Mouse (Mus musculus): ENCODE results near the gene Tfrc. TPM values are rescaled to one million over a fixed set of nuclear protein-coding genes. Genes with fewer than 3 reads are reported as not detected.

Tfrc gene
- polyA plus RNA-seq, 1 experiment from 2014 or later = 28.3 TPM

DNA sequence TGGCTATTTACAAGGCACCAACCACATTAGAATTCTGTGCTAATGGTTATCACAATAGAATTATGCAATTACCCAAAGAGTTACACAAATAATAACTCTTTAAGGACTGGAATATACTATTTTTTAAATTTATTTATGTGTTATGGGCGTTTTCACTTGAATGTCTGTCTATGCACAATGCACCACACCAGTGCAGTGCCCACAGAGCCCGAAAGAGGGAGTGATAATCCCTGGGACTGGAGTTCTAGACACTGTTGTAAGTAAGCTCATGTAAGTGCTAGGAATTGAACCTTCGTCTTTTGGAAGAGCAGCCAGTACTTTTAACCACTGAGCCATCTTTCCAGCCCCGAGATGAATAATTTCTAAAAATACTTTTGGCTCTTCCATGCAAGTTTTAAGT is 46.8 kb downstream of the Tfrc start:
- no peaks in the 10 kb centered on the region for H3K9me3 ChIP-seq
- peaks cover 28% of the 10 kb centered on the region for H3K4me1 ChIP-seq
- H3K4me2 ChIP-seq (replicated peaks) = no peak overlapping the region
- H3K9ac ChIP-seq (replicated peaks) = no peak overlapping the region
- no peaks in the 10 kb centered on the region for H3K27me3 ChIP-seq
- no peaks in the 10 kb centered on the region for H3K36me3 ChIP-seq
- no peak overlapping the region for H3K27ac ChIP-seq (replicated peaks)
- ATAC-seq (replicated peaks) = no peak
- no peak overlapping the region for H3K4me3 ChIP-seq
- WGBS = 90% methylated on average over 4 of the region's 4 CpGs

- ATAC-seq (replicated peaks) = no peak
- no peak overlapping the region for H3K9ac ChIP-seq (replicated peaks)
- no peaks in the 10 kb centered on the region for H3K27me3 ChIP-seq
- H3K27ac ChIP-seq (replicated peaks) = no peak overlapping the region
- no peaks in the 10 kb centered on the region for H3K36me3 ChIP-seq
- WGBS = 82% methylated on average over 8 of the region's 8 CpGs
- H3K4me3 ChIP-seq = no peak overlapping the region
- no peaks in the 10 kb centered on the region for H3K9me3 ChIP-seq
- H3K4me1 ChIP-seq = peaks cover 35% of the 10 kb centered on the region
- H3K4me2 ChIP-seq (replicated peaks) = no peak overlapping the region
Measured at GRCm38 (mm10) chr16:32656321-32656720, 47.6 kb downstream of the Tfrc start.

- Histone ChIP-seq H3K9me3 (no peaks in the 10 kb centered on the region), H3K27me3 (no peaks in the 10 kb centered on the region), H3K9ac (replicated peaks) (no peak overlapping the region), H3K4me2 (replicated peaks) (no peak overlapping the region), H3K27ac (replicated peaks) (no peak overlapping the region), H3K4me1 (peaks cover 40% of the 10 kb centered on the region), H3K4me3 (no peak overlapping the region), H3K36me3 (no peaks in the 10 kb centered on the region)
- WGBS = 72% methylated on average over 8 of the region's 8 CpGs
- ATAC-seq (replicated peaks) = no peak
Measured at GRCm38 (mm10) chr16:32656794-32657193, 48.1 kb downstream of the Tfrc start.

GRCm38 (mm10) chr16:32657498-32658250 is 49.0 kb downstream of the Tfrc start:
- H3K9me3 ChIP-seq = no peaks in the 10 kb centered on the region
- no peak overlapping the region for H3K27ac ChIP-seq (replicated peaks)
- H3K4me3 ChIP-seq = no peak overlapping the region
- no peaks in the 10 kb centered on the region for H3K27me3 ChIP-seq
- H3K9ac ChIP-seq (replicated peaks) = no peak overlapping the region
- no peak overlapping the region for H3K4me2 ChIP-seq (replicated peaks)
- no peaks in the 10 kb centered on the region for H3K36me3 ChIP-seq
- 90% methylated on average over 16 of the region's 16 CpGs for WGBS
- H3K4me1 ChIP-seq = peaks cover 49% of the 10 kb centered on the region
- no peak for ATAC-seq (replicated peaks)

- H3K27me3 ChIP-seq = no peaks in the 10 kb centered on the region
- peak overlapping the region; percentile 87 for H3K27ac ChIP-seq (replicated peaks)
- H3K4me3 ChIP-seq = peak overlapping the region; percentile 49
- H3K4me2 ChIP-seq (replicated peaks) = peak overlapping the region; percentile 69
- H3K9ac ChIP-seq (replicated peaks) = peak overlapping the region; percentile 64
- H3K4me1 ChIP-seq = peaks cover 60% of the 10 kb centered on the region
- H3K9me3 ChIP-seq = no peaks in the 10 kb centered on the region
- no peaks in the 10 kb centered on the region for H3K36me3 ChIP-seq
- ATAC-seq (replicated peaks) = peak; percentile 6; the same call in 1 of the 2 replicates
- WGBS = 0% methylated on average over 19 of the region's 21 CpGs
Measured at GRCm38 (mm10) chr16:32658743-32659171, 50.0 kb downstream of the Tfrc start.

GRCm38 (mm10) chr16:32659385-32659784 is 50.7 kb downstream of the Tfrc start:
- H3K36me3 ChIP-seq = no peaks in the 10 kb centered on the region
- H3K4me1 ChIP-seq = peaks cover 66% of the 10 kb centered on the region
- no peak for ATAC-seq (replicated peaks)

GRCm38 (mm10) chr16:32660095-32660494 is 51.4 kb downstream of the Tfrc start:
- H3K9ac ChIP-seq (replicated peaks) = no peak overlapping the region
- WGBS = 27% methylated on average over 1 of the region's 1 CpGs

More at GRCm38 (mm10) chr16:32659385-32659784, 50.7 kb downstream of the Tfrc start:
- H3K4me2 ChIP-seq (replicated peaks) = peak overlapping the region; percentile 69
- H3K9me3 ChIP-seq = no peaks in the 10 kb centered on the region
- H3K27me3 ChIP-seq = no peaks in the 10 kb centered on the region
- 6% methylated on average over 8 of the region's 8 CpGs for WGBS
- H3K27ac ChIP-seq (replicated peaks) = peak overlapping the region; percentile 87
- peak overlapping the region; percentile 49 for H3K4me3 ChIP-seq
- peak overlapping the region; percentile 64 for H3K9ac ChIP-seq (replicated peaks)

GRCm38 (mm10) chr16:32660557-32661321 is 52.0 kb downstream of the Tfrc start:
- peaks cover 74% of the 10 kb centered on the region for H3K4me1 ChIP-seq
- WGBS = 4% methylated on average over 10 of the region's 10 CpGs
- ATAC-seq (replicated peaks) = peak; percentile 68

More at GRCm38 (mm10) chr16:32660095-32660494, 51.4 kb downstream of the Tfrc start:
- no peaks in the 10 kb centered on the region for H3K36me3 ChIP-seq
- peaks cover 69% of the 10 kb centered on the region for H3K4me1 ChIP-seq
- H3K9me3 ChIP-seq = no peaks in the 10 kb centered on the region
- H3K4me3 ChIP-seq = no peak overlapping the region
- H3K4me2 ChIP-seq (replicated peaks) = no peak overlapping the region
- H3K27ac ChIP-seq (replicated peaks) = peak overlapping the region; percentile 87
- H3K27me3 ChIP-seq = no peaks in the 10 kb centered on the region
- no peak; the same call in 1 of the 2 replicates for ATAC-seq (replicated peaks)

DNA sequence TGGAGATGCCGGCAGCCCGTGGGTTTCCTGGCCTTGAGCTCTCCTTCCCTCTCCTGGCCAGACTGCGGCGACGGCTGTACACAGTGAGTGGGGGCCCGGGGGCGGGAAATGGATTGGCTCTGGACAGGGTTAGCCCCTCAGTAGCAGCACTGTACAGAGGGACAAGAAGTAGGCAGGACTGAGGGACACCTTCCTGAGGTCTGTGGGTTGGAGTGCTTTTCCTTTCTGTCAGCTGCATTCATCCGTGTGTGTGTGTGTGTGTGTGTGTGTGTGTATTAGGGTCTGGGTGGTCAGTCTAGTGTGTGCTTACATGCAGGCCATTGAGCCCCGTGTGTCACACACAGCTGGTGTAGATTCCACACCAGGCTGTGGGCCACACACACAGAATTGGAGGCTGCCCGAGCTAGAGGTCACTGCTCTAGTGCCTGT is 52.8 kb downstream of the Tfrc start:
- peak; percentile 23; the same call in 1 of the 2 replicates for ATAC-seq (replicated peaks)
- Histone ChIP-seq H3K9me3 (no peaks in the 10 kb centered on the region), H3K4me1 (peaks cover 81% of the 10 kb centered on the region), H3K36me3 (no peaks in the 10 kb centered on the region), H3K9ac (replicated peaks) (peak overlapping the region; percentile 43), H3K27me3 (no peaks in the 10 kb centered on the region), H3K27ac (replicated peaks) (peak overlapping the region; percentile 87), H3K4me3 (peak overlapping the region; percentile 21), H3K4me2 (replicated peaks) (peak overlapping the region; percentile 41)
- WGBS = 38% methylated on average over 10 of the region's 10 CpGs

More at GRCm38 (mm10) chr16:32660557-32661321, 52.0 kb downstream of the Tfrc start:
- Histone ChIP-seq H3K27ac (replicated peaks) (peak overlapping the region; percentile 87), H3K27me3 (no peaks in the 10 kb centered on the region), H3K36me3 (no peaks in the 10 kb centered on the region), H3K4me2 (replicated peaks) (peak overlapping the region; percentile 41), H3K9ac (replicated peaks) (peak overlapping the region; percentile 43; the same call in 1 of the 2 replicates), H3K4me3 (peak overlapping the region; percentile 21), H3K9me3 (no peaks in the 10 kb centered on the region)

DNA sequence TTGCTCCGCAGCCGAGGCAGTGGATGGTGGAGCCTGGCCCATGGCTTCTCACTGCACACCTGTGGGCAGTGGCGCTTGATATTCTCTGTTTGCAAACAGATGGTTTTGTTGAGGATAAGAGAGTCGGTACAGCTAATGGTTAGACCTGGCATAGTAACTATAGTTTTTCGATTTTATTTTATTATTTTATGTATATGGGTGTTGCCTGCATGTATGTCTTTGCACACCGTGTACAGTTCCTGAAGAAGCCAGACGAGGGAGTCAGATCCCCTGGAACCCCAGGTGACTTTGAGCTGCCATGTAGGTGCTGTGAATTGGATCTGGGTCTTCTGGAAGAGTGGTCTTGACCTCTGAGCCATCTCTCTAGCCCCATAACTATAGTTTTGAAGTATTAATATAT is 53.7 kb downstream of the Tfrc start:
- Histone ChIP-seq H3K27me3 (no peaks in the 10 kb centered on the region), H3K9me3 (no peaks in the 10 kb centered on the region), H3K27ac (replicated peaks) (peak overlapping the region; percentile 87), H3K9ac (replicated peaks) (peak overlapping the region; percentile 43), H3K4me1 (peaks cover 85% of the 10 kb centered on the region), H3K4me2 (replicated peaks) (peak overlapping the region; percentile 41), H3K4me3 (peak overlapping the region; percentile 21), H3K36me3 (no peaks in the 10 kb centered on the region)
- no peak for ATAC-seq (replicated peaks)
- 83% methylated on average over 7 of the region's 7 CpGs for WGBS

DNA sequence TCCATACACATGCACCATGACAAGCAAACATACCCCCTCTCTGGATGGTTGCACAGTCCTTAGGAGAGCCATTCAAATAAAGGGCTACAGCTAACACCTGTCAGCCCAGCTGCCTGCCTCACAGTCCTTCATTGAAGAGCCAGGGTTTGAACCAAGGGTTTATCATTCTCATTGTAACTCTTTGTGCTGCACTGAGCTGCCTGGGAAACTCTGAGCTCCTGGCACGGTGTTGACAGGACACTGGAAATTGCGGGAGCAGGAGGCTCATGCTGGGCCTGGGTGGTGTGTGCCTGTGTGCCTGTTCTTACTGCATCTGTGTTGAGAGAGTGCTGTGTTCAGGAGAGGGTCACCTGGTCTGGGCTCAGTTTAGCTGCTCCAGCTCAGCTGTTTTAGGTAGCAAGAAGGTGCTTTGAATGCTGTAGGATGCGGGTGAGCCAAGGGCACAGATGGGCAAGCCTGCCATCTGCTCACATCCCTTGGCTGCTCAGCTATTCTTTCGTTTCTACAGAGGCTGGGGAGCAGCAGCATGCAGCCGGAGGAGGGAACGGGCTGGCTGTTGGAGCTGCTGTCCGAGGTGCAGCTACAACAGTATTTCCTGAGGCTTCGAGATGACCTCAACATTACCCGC is 54.6 kb downstream of the Tfrc start:
- no peaks in the 10 kb centered on the region for H3K9me3 ChIP-seq
- 0 out of 2 replicates have a peak overlapping the region, but pooled peaks have one; percentile 1 for H3K4me2 ChIP-seq (replicated peaks)
- no peak for ATAC-seq (replicated peaks)
- H3K4me1 ChIP-seq = peaks cover 93% of the 10 kb centered on the region
- H3K36me3 ChIP-seq = no peaks in the 10 kb centered on the region
- peak overlapping the region; percentile 87 for H3K27ac ChIP-seq (replicated peaks)
- H3K4me3 ChIP-seq = no peak overlapping the region
- H3K27me3 ChIP-seq = no peaks in the 10 kb centered on the region
- WGBS = 45% methylated on average over 9 of the region's 9 CpGs
- H3K9ac ChIP-seq (replicated peaks) = no peak overlapping the region

DNA sequence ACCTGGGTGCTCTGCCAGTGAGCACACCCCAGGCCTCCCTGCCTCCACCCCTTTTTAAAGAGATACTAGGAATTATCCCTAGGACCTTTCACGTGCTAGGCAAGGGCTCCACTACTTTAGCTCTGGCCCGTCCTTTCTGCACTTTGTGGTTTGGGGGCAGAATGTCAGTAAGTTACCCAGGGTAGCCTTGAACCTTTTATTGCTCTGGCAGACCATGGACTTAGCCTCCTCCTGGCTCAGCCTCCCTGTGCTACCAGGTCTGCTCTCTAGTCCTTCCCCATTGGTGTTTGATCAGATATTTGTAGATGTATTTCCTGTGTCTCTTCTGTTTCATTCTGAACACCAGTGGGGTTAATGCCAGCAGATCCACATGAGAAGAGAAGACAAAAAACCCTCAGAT is 55.5 kb downstream of the Tfrc start:
- 77% methylated on average over 2 of the region's 2 CpGs for WGBS
- H3K27ac ChIP-seq (replicated peaks) = peak overlapping the region; percentile 87
- H3K36me3 ChIP-seq = no peaks in the 10 kb centered on the region
- H3K4me3 ChIP-seq = no peak overlapping the region
- H3K27me3 ChIP-seq = no peaks in the 10 kb centered on the region
- H3K9me3 ChIP-seq = no peaks in the 10 kb centered on the region
- H3K9ac ChIP-seq (replicated peaks) = no peak overlapping the region
- no peak overlapping the region for H3K4me2 ChIP-seq (replicated peaks)
- H3K4me1 ChIP-seq = peaks cover 84% of the 10 kb centered on the region
- ATAC-seq (replicated peaks) = no peak
